Mouse (Mus musculus) right cerebral cortex, postnatal 36 days (tissue): ENCODE results near the gene Pramel1.
"Not testable (repeated sequence)": the region's sequence is repeated elsewhere in the genome, so short reads cannot be mapped to it uniquely, and the experiment has no call there.

ENCODE experiments used
- DNase-seq, 2 experiments: peaks; one replicate each; pipeline ENCODE4 v3.0.0; 2022; ENCODE audit warnings: low spot score in 2 of 2, mixed read lengths in 1 of 2

The Pramel1 gene

DNA sequence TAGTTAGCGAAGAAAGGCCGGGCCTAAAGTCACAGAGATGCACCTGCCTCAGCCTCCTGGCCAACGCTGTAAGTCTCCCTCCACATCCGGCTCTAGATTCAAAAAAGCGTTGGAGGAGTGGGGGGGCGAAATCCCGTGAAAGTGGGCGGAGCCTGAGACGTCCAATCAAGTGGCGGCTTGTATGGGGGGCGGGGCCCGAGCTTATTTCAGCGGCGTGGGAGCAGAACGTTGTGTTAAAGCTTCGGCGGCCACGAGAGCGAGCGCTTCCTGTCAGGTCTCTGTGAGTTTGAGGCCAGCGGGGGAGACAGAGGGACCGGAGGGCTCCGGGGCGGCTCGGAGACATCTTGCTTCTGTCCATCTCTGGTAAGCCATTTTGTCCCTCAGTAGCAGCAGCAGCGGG is at the start of gene Pramel1:
Pramel1 (plus strand) TSS at position 248 of the 400 bp plus-strand sequence.
- no peak for DNase-seq

DNA sequence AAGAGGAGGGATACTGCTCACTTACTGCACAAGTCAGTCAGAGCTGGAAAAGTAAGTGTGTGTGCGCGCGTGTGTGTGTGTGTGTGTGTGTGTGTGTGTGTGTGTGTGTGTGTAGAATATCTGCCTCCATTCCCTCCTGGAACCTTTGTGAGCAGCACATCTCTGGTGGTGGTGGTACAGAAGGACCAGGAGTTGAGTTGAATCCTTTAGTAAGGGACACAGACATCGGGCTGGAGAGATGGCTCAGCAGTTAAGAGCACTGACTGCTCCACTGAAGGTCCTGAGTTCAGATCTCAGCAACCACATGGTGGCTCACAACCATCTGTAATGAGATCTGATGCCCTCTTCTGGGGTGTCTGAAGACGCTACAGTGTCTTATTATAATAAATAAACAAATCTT is 48.7 kb upstream of the Pramel1 start:
- DNase-seq, result not testable (repeated sequence)

DNA sequence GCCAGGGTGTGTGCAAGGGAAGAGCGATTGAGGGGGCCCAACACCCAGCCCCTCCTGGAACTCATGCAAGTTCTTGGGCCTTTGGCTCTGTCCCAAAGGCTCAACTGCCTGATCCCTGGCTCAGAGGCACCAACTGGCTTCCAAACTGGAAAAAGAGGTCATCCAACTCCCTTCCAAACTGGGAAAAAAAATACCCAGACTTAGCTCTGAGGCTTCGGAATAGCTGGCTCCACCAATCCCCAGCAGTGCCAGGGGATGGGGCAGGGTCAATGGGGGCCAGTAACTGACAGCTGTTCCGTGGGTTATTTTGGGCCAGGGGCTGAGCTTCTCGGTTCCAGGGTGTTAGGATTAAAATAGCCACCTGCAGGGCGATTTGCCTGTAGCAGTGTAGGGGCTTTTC is 45.5 kb upstream of the Pramel1 start:
- no peak for DNase-seq

DNA sequence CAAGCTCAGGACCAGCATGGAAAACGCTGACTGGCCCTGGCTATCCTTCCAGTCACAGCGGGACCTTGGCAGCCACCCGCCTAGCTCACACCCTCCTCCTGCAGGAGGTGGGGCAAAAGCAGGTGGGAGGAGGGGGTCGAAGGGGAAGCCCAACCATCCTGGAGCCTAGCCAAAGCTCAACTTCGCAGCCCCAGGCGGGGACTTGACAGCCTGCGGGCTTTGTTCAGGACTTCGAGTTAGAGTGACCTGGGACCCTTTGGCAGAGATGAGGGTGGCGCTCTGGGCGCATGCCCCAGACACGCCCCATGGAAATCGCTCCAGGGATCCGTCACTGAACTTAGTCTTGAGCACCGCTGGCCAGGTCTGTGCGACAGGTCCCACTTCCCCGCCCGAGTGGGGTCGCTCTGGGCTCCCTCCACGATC is 44.7 kb upstream of the Pramel1 start, which contains the start of gene Lrrc38:
Lrrc38 (plus strand) TSS at position 274 of the 423 bp plus-strand sequence.
- no peak for DNase-seq

DNA sequence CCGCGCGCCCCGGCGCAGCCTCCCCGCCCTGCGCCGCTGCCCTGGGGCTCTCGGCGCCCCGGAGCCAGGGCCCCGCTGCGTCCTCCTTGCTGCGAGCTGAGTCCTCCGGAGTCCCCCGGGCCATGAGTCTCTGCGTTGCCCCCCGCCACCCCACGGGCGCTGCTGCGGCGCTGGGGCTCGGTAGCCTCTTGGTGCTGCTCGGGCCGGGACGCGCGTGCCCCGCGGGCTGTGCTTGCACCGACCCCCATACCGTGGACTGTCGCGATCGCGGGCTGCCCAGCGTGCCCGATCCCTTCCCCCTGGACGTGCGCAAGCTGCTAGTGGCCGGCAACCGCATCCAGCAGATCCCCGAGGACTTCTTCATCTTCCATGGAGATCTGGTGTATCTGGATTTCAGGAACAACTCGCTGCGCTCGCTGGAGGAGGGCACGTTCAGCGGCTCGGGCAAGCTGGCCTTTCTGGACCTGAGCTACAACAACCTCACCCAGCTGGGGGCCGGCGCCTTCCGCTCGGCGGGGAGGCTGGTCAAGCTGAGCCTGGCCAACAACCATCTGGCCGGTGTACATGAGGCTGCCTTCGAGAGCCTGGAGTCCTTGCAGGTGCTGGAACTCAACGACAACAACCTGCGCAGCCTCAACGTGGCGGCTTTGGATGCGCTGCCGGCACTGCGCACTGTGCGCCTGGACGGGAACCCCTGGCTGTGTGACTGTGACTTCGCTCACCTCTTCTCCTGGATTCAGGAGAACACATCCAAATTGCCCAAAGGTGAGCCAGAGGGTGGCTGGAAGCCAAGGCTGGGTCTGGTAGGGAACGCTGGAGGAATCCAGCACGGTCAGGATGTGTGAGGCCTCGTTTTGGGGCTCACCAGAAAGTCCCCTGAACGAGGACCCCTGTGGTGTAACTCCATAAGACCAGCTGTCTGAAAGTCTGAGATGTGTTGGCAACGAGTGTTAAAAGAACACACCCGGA is 43.9 kb upstream of the Pramel1 start:
- no peak for DNase-seq

DNA sequence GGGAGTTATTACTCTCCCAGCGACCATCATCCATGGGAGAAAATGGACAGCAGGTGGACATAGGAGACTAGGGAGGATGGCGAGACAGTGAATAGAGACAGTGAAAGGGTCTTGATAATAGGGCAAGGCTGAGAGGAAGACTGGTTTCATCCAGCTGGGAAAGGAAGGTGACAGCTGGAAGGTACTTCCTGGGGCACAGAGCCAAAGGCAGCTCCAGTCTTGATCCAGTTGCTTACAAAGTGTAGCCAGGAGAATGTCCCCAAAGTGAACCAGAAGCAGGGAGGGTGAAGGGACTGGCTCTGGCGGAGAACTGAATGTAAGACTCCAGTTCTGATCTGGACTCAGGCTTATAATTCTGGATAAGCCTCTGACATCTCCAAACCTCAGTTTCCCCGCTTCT is 41.9 kb upstream of the Pramel1 start:
- no peak for DNase-seq

DNA sequence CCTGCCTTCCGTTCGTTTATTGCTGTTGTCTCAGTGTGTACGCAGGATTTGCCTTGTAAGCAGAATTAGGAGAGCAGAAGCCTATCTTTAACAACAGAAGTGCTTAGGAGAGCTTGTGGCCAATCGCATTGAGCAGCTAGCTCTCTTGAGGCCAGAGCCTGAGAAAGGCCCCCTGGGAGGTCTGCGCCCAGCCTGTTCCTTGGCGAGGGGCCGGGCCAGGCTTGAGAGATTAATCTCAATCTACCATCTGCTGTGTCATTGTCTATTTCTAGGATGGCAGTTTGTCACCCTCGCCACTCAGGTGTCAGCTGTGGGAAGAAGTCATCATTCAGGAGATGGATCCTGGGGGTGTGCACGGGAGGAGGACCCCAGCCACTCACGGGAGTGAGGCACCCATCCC is 32.7 kb upstream of the Pramel1 start:
- no peak for DNase-seq

DNA sequence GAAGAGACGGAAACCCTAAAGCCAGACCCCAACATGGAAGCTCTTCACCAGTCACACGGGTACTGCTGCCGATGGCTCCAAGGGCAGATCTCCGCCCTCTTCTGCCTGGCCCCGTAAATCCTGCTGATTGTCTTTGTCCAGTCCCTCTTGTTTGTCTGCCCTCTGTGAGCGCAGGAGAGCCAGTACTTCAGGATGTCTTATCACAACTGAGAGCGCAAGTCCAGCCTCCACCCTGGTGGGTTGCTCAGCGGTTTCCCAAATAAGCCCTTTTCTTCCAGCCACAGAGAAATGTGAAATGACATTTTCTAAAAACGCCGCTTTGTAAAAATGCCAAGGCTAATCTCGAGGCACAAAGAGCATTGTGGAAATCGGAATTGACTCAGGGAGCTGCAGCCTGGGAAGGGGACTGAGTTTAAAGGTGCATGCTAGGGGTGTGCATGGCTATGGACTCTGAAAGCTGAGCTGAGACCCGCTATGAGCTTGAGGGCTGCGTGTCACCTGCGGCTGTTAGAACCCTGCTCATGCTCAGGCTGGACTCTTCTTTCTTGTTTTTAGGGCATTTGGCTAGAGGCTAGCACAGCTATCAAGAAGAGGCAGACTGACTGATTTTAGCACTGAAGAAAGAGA is 27.7 kb upstream of the Pramel1 start:
- DNase-seq, result no peak

DNA sequence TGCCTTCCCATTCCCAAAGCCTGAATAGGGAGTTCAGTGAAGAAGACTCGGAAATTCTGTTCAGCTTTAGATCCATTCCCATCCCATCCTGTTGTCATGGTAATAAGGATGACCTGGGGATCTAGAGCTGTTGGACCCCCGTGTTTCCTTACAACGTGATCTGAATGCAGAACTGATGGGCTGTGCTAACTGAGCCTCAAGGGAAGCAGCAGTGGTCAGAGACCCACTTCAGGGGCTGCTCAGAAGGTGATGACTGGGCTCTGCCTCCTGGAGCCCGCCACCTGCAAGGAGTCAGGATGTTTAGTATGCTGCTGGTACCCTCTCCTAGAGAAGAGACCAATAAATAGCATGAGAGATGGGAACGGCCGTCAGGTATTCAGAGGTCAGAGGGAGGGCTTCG is 14.7 kb upstream of the Pramel1 start:
- no peak for DNase-seq

DNA sequence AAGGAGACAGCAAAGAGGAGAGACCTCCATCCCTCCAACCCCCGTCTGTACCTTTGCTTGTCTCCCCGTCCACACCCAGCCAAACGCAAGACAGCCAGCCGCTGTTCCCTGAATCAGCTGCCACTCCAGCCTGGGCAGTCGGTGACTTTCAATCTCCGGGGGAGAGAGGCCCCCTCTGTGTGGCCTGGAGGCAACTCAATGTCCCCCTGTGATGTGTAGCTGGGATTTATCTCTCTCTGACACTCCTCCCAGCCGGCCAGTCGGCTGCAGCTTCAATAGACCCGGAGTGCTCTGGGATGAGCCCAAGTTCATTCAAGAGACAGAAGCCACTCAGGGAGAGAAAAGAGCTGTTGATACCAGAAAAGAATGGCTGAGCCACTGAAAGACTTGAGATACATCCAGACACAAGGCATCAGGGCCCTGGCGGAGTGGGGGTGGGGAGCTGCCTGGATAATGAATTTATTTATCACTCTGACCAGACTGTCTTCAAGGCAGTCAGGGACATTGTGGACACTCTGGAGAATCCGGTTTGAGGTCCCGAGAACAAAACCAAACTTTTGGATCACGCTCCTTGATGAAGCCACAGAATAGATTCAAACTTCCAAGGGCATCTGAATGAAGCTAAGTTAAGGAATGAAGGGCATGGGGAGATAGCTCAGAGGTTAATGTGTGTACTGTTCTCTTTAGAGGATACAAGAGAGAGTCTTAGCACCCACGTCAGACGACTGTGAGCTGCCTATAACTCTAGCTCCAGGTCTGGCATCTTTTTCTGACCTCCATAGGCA is 14.1 kb upstream of the Pramel1 start:
- no peak for DNase-seq

DNA sequence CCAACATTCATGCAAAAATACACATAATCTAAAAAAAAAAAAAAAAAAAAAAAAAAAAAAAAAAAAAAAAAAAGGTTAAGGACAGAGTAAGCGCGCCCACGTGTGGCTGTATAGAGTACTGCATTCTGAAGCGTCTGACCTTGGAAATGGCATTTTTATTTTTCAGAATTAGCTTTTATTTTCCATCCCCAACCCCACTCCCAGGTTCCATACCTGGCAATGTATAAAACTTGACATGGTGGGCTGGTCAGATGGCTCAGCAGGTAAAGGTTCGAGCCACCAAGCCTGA is 13.6 kb upstream of the Pramel1 start:
- DNase-seq, result no peak

DNA sequence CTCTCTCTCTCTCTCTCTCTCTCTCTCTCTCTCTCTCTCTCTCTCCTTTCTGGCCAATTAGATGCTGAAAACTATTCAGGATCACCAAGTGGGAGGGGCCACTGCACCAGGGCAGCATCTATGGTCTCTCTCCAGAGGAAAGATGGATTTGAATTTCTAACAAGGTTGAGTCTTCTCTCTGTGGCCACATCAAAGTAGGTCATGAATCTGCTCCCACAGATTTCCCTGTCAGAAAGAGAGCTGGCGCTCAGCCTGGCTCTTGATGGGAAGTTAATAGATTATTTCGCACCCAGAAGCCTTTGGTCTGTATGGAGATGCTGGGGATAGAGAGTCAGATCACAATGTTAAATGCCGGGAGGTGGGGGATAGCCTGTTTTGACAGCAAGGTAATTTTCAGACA is 12.1 kb upstream of the Pramel1 start:
- DNase-seq, result no peak

DNA sequence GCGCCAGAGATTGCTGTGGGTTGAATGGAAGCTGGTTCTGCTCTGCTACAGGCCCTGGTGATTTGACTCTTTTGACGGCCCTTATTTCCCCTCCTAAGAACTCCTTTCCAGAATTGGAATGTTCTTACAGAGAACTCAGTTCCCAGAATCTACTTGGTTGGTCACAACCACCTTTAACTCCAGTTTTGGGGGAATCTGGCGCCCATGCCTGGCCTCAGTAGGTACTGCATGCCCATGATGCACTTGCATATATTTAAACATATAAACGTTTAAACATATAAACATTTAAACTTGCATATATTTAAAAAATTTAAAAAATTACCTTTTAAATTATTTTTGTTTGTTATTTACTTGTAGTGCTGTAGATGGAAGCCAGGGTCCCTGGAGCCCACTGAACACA is 10.6 kb upstream of the Pramel1 start:
- DNase-seq, result no peak

DNA sequence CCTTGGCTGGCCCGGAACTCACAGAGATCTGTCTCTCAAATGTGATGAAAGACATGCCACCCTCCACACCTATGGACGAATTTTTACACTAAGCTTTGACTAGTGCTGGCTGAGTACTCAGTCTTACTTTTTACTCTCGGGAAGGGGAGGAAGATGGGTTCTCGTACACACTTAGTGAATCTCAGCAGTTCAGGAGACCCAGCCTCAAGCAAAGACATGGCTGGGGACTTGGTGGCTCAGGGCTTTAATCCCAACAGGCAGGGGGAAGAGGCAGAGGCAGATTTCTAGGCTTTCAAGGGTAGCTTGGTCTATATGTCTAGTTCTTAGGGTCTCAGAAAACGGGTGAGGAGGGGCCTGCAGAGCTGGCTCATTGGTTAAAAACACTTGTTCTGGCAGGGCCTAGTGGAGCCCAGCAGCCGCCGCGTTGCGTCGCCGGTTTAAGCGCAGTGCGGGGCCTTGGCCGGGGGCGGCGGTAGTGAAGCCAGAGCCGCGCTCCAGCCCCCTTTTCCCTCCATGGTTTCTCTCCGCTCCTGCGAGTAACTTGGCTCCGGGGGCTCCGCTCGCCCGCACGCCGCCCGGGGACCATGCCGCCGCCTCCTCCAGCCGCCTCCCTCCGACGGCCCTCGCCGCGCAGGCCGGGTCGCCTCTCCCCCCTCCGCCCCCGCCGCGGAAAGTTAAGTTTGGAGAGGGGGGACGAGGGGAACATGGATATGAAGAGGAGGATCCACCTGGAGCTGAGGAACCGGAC is 5.1 kb upstream of the Pramel1 start:
- DNase-seq, result no peak

DNA sequence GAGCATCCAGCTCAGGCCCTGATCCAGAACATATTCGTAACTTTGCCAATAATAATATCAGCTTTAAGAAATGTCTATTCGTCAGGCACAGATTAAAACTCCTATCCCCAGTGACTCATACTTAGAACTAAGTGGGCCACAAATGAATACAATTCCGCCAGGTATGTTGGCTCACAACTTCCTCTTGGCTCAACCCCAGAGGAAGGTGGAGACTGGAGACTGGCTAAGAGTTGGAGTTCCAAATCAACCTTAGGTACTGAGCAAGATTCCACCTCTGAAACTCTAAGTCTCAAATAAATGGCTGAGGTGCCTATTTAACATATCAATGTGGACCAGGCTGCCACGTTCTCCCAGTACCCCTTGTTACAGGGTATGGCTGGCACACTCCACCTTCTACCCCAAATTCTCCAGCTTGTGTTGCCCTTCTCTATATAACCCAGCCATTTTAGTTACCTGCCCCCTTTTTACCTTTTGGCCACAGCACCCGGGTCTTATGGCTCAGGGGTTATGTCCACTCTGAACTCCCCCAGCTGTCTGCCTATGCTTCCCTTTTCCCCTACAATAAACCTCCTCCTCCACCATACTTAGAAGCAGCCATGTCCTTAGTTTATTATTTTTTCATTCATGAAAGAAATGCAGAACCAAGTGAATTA is 17.5 kb downstream of the Pramel1 start:
- DNase-seq, result no peak

DNA sequence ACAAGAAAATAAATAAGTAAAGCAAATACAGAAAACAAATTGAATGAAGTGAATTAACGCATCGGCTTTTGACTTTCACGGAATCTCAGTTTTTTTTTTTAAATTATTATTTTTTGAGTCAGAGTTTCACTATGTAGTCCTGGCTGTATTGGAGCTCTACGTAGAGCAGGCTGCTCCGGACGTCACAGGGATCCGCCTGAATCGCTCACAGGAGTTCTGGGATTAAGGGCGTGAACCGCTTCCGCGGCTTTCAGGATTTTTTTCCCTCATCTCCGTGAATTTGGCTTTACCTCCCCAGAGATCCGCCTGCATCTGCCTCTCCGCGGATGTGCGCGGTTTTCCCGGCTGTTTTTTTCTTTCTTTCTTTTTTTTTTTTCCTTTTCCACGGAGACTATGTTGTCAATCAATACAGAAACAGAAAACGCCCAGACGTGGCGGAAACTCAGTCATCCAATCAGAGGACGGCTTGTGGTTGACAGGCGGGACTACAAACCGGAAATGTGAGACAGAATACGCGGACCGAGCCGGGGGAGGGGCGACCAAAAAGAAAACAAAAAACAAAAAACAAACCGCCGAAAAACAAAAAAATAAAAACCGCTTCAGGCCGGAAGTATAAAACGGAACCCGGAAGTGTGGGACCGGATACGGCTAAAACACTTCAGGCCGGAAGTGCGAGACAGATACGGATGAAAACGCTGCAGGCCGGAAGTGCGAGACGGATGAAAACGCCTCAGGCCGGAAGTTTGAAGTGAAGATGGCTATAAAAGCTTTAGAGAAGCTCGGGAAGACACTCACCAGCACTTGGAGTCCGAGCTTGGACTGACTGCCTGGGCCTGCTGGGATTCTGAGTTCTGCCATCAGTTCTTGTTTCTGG is 18.2 kb downstream of the Pramel1 start, which contains the start of gene Pramef8:
Pramef8 (plus strand) TSS at position 208 of the 874 bp plus-strand sequence.
- peak; percentile 86 to 87 for DNase-seq

DNA sequence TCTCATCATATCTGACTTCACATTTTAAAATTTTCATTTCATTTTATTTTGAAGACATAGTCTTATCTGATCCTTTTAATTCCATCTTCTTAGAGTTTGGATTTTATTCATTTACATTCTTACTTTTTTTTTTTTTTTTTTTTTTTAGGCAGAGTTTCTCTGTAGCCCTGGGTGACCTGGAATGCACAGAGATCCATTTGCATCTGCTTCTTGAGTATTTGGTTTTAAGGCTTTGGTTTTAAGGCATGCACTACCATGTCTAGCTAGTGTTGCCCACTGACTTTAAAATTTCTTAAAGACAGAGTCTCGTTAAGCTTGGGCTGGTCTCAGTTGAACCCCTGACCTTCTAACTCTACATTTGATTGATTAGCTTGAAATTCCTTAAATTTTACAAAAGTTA is 19.4 kb downstream of the Pramel1 start:
- DNase-seq, result no peak

DNA sequence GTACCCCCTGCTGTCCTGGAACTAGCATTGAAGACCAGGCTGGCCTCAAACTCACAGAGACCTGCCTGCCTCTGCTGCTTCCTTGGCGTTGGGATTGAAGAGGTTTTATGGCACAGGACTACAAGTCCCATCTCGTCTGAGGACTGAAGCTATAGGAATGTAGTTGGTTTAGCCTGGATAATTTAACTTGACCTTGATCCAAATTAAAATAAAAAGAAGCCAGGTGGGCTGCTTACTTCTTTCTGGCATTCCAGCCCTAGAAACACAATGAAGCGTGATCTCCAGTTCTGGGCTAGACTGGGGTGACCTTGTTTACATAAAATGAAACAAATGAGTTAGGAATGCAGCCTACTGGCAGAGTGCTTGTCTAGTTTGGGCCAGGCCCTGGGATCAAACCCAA is 19.9 kb downstream of the Pramel1 start:
- DNase-seq, result no peak

DNA sequence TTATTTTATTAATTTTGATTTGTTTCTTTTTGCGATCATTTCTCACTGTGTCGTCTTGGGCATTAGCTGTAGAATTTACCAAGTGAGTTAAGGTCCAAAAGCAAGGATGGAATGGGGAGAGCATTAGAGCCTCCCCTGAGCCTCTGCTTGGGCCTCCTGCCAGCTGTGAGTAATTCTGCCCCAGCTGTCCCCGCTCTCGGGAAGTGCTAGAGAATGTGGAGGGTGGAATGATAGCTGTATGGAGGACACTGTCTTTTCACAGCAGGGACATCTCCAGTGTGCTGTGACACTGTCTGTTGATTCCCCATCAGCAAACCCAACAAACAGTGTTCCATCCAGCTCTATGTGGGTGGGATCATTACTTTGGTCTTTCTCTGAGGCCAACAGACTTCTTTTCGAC is 32.5 kb downstream of the Pramel1 start:
- not testable (repeated sequence) for DNase-seq
